Mouse (Mus musculus) urinary bladder, postnatal 25 days (tissue): ENCODE measurements around the gene Lcn4.

Source experiments
- DNase-seq: peaks from one replicate; pipeline ENCODE4 v3.0.0; 2022; ENCODE audit warnings: low spot score

The Lcn4 gene

DNA sequence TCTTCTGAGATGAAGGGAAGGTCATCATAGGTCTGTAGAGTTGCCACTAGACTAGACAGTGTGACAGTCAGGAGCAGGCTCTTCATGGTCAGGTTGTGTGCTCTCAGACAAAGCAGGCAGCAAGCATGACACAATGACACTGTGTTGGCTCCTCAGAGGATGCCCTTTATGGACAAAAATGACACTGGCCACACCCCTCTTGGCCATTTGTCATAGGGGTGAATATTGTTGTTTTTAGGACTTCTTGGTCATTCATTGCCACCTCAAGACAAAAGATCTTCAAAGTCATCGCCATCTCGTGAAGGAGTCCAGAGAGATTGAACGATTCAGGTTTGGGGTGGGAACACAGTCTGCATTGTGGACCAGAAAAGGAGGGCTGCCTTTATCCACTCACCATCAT lies at the start of gene Lcn4:
TSS of gene Lcn4 (minus strand) at position 101 of the 400 bp plus-strand sequence.
- no peak for DNase-seq

- no peak for DNase-seq
These were observed 15.1 kb upstream of the Lcn4 start for GRCm38 (mm10) chr2:26686171-26686675.

DNA sequence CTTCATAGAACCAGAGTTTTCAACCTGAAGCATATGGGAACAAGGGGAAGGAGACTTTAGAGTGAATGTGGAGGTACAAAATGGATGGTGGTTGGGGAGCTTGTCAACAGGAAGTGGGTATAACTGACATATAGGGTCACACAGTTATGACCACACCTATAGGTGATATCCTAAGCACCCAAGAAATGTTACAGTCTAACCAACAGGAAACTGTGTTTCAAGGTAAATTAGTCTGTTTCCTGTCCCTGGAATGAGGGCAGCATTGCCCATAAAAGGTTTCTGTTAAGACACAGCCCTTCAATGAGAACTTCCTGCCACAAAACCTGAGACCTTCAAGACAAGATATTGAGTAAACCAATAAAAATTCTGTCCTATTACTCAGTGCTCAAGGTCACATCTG lies 2.3 kb downstream of the Lcn4 start:
- no peak for DNase-seq

DNA sequence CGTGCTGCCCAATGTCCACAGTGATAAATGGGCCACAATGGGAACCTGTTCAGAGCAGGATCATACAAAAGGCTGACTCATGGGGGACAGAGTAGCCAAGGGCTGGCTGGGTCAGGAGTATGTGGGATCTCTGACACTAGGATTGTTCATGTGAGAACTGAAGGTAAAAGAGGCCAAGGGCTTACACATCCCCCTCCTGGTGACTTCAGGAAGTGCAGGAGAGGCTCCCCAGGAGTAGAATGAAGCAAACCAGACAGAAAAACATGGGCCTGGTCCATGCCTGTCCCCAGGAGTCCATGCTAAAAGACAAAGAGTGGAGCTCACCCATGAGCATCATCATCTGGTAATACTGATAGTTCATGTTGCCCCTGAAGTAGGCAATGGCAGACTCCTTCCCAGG lies 7.5 kb downstream of the Lcn4 start:
- DNase-seq: peak; percentile 55

GRCm38 (mm10) chr2:26663112-26663511 lies 8.0 kb downstream of the Lcn4 start:
- DNase-seq: no peak

DNA sequence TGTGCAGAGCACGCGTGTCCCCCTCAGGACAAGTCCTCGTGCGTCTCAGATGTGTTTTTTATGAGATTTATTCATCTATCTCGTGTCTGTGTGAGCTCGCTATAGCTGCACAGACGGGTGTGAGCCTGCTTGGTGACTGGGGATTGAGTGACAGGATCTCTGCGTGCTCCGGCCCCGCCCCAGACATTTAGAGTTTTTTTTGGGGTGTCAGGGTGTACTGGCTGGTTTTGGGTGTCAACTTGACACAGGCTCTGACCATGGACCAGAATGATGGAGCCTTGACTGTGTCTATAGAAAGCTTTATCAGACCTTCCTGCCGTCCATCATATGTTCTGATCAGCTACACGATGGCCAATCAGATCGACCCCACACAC lies 8.6 kb downstream of the Lcn4 start:
- no peak for DNase-seq

DNA sequence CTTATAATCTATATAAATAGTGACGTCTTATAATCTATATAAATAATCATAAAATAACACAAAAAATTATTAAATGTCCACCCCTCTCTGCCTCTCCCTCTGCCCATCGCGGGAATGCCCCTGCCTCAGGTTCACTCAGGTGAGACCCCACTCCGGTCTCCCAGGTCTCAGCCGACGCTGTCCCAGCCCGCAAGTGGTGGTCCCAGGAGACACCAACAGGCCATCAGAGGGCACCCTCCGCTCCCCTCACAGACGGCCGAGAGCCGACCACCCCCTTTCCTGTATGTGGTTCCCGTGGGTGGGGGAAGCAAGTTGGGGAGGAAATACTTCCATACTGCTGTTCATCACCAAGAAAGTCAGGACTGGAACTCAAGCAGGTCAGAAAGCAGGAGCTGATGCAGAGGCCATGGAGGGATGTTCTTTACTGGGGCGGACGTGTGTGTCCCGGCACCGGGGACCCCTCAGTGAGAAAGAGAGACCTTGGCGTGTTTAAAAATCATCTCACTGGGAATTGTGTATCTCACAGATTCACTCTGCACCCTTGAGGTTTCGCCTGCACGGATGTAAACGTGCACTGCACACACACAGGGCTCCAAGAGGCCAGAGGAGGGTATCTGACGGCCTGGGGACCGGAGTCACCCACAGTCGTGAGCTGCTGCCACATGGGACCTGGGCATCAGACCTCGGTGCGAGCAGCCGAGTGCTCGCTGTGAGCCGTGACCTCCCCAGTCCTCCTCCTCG lies 9.1 kb downstream of the Lcn4 start:
- DNase-seq: no peak

GRCm38 (mm10) chr2:26661143-26661752 lies 9.8 kb downstream of the Lcn4 start:
- DNase-seq: no peak

- DNase-seq: no peak
These were observed 13.7 kb downstream of the Lcn4 start for GRCm38 (mm10) chr2:26657426-26657825.

DNA sequence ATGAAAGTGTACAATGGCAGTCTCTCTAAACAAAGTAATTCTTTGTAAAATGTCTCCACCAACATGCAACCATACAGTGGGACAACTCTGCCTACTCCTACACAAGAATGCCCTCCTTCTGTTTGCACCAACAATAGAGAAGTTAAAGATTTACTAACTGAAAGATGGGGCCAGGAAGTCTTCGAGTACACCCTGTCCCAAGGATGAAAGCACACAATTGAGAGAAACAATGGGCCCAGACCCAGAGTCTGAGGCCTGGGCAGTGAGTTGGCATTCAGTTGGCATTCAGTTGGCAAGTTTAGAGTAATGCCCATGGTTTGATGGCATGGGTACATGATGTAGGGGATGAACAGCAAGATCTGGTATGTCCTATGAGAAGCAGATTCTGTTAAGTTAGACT lies 16.4 kb downstream of the Lcn4 start:
- no peak for DNase-seq

- DNase-seq: no peak
These were observed 24.3 kb downstream of the Lcn4 start for GRCm38 (mm10) chr2:26646643-26647293.

- DNase-seq: no peak
These were observed 27.1 kb downstream of the Lcn4 start for GRCm38 (mm10) chr2:26643942-26644341.

- DNase-seq: no peak
These were observed 30.0 kb downstream of the Lcn4 start for GRCm38 (mm10) chr2:26641006-26641647.

- DNase-seq: peak; percentile 99
These were observed 30.9 kb downstream of the Lcn4 start for GRCm38 (mm10) chr2:26639838-26640830.

- no peak for DNase-seq
These were observed 32.0 kb downstream of the Lcn4 start for GRCm38 (mm10) chr2:26639083-26639482.

DNA sequence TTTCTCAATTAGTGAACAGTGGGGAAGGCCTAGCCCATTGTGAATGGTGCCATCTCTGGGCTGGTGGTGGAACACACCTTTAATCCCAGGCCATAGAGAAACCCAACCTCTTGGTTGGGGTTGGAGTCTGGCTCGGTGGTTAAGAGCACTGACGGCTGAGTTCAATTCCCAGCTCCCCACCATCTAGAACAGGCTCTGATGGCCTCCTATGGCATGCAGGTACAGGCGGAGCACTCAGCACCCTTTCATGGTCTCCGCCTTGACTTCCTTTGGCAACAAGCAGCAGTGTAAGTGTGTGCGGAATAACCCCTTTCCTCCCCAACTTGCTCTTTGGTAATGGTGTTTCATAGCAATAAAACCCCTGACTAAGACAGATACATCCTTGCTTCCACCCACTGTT lies 32.5 kb downstream of the Lcn4 start:
- DNase-seq: no peak

GRCm38 (mm10) chr2:26638039-26638438 lies 33.0 kb downstream of the Lcn4 start:
- DNase-seq: no peak

- DNase-seq: no peak
These were observed 33.7 kb downstream of the Lcn4 start for GRCm38 (mm10) chr2:26637316-26637932.

- DNase-seq: no peak
These were observed 34.8 kb downstream of the Lcn4 start for GRCm38 (mm10) chr2:26636325-26636635.

GRCm38 (mm10) chr2:26635489-26636324 lies 35.4 kb downstream of the Lcn4 start:
- DNase-seq: no peak
